Mouse (Mus musculus): ENCODE results near the gene Gli1.

Gli1 gene

GRCm38 (mm10) chr10:127291881-127292638 lies 49.7 kb downstream of the Gli1 start:
- DNase-seq (ENCODE audit: low spot score): peak; percentile 16

- DNase-seq (ENCODE audit: low spot score): peak; percentile 59
Observed at GRCm38 (mm10) chr10:127290930-127291880, 50.6 kb downstream of the Gli1 start.

DNA sequence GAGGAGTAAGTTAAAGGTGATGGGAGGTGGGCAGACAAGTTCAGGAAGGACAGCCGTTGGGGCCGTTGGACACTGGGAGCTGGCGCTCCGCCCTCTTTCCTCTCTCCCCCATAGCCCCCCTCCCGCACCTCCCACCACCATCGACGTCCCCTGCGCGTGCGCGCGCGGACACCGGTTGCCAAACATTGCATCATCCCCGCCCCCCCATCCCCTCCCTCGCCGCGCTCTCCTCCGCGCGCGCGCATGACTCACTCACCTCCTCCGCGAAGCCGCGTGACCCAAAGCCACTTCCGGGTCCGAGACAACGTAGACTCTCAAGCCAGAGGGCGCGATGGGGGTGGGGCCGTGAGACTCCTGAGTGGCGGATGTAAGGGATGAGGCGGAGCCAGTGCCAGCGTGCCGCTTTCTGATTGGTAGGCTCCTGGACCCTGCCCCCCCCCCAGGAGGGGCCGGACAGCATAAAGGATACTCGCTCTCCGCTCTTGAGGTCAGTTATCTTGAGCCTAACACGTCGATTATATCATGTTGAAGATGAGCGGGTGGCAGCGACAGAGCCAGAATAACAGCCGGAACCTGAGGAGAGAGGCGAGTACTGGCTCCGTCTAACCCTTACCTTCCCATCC lies 51.4 kb downstream of the Gli1 start:
- DNase-seq (ENCODE audit: low spot score): peak; percentile 99

DNA sequence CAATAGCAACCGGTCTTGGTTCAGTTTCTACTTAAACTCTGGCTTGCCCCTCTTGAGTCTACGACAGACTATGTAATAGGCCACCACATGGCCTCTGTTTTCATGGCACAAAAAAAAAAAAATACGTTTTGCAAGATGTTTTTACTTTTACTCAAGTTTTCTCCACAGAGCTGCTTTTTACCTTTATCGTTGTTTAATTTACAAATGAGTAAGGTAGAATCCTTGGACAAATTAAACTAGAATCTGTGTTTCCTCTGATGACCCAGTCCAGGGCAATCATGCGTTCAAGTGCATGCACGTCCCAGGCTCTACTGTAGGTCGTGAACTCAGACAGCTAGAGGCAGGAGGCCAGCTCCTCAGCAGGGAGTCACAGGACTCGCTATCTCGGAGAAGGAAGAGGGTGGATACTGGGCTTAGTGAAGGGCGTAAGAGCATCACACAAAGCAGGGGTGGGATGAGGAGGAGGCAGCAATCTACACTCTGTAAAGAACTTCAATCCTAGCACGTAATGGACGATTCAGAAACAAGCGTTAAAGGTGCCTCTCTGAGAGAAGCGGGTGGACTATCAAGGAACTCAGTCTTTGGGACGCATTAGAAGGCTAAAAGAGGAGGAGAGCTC lies 52.1 kb downstream of the Gli1 start:
- DNase-seq (ENCODE audit: low spot score): peak; percentile 68

DNA sequence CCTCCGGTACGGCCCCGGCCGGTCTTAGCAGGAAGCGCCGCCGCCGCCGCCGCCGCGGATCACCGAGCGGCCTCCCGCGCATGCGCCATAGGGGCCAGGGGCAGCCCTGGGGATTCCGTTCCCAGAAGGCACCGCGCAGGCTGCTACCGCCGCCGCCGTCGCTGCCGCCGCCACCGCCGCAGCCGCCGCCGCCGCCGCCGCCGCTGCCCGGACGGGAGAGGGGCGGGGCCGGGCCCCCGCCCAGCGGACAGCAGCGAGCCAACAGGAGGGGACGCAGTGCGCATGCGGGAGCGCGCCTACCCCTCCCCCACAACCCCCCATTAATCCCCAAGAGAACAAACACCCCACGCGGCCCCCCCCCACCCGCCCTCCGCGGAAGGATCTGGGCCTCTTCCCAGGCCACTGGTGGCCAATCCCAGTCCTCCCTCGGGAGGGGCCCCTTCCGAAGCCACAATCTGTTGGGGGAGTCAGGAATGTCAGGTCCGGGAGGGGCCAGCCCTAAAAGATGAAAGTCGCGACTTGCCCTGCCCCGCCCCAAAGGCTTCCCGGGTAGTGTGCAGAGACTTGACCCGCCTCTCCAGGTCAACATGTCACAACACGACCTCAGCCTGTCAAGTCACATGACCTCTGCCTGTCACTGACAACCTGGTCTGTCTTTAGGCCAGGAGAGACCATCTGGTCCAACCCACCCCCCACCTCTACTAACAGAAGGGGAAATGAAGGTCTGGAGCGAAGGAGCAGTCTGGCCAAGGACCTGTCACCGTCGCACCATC lies 52.8 kb downstream of the Gli1 start, which contains the start of gene Mbd6:
Gene Mbd6 (minus strand): TSS at position 219 of the 773 bp plus-strand sequence.
- DNase-seq (ENCODE audit: low spot score): peak; percentile 92

DNA sequence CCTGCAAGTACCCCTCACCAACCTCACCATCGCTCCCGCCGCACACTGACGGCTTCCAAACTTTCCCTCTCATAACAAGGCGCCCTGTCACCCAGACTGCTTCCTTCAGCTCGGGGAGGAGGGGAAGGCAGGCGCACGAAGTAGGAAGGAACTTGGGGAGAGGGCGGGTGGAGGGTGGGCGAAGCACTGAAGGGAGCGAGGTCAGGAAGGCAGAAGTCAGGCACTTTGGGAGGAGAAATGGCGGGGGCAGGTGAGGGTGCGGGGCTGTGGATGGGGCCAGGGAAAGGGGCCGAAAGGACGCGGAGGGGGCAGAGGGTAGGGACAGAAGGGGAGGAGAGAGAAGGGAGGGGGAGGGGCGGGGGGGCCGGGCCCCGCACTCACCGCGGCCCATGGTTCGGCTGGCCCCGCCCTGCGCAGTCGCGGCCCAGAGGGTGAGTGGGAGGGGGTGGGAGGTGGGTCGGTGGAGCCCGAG lies 53.4 kb downstream of the Gli1 start:
- peak; percentile 42 for DNase-seq (ENCODE audit: low spot score)

DNA sequence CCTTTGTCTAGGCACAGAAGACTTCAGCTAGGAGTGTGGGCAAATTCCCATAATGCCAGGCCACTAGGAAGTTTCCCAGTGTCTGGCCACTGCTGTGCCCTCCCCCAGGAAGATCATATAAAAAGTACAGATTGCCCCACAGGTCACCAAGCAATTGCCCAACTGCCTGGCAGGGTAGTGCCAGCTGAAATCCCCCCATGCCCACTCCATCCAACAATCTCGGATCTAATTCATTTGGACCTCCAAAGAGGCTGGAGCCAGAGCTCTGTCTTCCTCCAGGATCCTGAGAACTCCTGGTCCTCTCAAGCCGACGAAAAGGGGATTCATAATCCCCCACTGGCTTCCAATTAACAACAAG lies 53.9 kb downstream of the Gli1 start:
- DNase-seq (ENCODE audit: low spot score): no peak

GRCm38 (mm10) chr10:127287271-127287935 lies 54.4 kb downstream of the Gli1 start:
- DNase-seq (ENCODE audit: low spot score): no peak

DNA sequence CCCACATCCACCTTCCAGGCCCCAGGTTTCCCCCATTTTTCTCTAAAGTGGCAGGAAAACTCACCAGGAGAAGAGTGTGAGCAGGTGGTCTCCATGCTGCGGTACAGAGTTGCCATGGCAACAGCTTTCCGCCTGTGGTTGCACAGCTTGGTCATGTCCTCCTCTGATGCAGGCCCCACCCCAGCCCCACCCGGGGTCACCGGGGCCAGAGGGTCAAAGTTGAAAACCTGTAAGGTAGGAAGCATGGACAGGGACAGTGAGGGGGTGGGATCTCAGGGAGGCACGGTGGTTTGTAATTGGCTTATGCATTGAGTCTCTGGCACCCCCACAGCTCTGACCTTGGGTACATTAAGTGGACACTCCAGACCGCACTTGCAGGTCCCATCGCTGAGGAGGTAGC lies 55.0 kb downstream of the Gli1 start:
- no peak for DNase-seq (ENCODE audit: low spot score)

DNA sequence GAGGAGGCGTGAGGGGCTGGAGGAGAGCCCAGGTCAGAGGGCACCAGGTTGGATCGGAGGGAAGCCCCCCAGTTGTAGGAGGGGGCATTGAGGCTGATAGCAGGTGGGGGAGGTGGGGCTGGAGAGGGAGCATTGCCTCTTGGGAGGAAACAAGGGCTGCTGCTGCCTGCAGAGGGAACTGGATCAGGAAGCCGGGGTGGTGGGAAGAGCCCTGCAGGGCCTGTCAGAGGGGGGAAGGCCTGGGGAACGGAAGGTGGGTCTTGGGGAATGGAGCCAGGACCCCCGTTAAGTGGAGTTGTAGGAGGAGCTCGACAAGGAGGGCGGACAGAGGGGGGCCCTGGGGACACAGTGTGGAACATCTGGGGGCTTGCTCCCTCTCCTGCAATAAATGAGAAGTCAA lies 55.6 kb downstream of the Gli1 start:
- no peak for DNase-seq (ENCODE audit: low spot score)

- DNase-seq (ENCODE audit: low spot score): no peak
Observed at GRCm38 (mm10) chr10:127285644-127286043, 56.1 kb downstream of the Gli1 start.

DNA sequence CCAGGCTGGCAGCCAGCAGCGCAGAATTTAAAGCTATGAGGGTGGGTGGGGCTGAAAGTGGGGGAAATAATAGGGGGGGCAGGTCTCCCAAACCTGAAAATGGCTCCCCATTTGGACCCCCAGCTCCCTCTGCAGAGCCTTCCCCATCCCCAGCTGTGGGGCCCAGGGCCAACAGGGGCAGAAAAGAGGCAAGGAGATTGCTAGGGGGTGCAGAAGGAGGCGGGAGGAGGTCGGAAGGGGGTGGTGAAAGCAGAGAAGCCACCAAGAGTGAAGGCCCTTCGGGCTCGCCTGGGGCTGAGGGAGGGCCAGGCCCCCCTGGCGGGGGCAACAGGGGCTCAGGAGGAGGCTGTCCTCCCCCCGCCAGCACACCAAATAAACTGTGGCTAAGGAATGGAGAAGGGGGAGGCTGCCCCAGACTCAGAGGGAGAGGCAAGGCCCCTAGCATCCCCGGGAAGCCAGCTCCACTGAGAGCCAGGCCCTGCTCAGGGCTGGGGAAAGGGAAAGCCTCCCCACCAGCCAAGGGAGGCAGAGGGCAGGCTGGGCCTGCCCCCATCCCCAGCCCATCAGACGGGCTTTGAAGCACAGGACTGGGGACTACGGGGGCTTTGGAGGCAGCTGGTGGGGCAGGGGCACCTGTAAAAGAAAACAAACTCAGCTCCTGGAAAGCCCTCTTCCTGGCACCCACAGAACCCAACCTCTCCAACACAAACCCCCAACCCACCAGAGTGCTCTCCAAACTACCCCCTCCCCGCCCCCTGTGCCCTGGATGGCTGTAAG lies 56.9 kb downstream of the Gli1 start:
- no peak for DNase-seq (ENCODE audit: low spot score)

DNA sequence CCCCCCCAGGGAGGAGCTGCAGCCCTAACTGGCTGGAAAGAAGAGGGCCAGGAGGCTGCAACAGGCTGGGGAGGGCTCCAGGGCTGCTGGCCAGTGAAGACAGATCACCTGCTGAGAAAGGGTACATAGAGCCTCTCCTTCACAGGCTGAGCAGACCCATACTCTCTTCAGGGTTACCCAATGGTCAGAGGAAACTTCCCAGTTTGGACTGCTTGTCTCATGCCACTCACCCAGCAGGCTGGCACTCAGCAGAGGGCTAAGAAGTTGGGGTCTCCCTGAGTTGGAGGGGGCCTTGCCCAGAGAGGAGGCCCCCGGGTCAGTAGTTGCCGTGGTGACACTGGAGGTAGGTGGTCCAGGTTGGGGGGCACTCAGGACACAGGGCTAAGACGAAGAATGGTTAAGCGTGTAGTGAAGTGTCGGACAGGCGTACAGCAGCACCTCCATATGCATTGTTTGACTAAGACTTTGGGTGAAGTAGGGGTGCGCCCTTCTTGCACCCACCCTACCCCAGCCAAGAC lies 57.6 kb downstream of the Gli1 start:
- DNase-seq (ENCODE audit: low spot score): no peak

GRCm38 (mm10) chr10:127282620-127283215 lies 59.1 kb downstream of the Gli1 start:
- DNase-seq (ENCODE audit: low spot score): no peak

GRCm38 (mm10) chr10:127281316-127281715 lies 60.5 kb downstream of the Gli1 start:
- no peak for DNase-seq (ENCODE audit: low spot score)
